Mouse (Mus musculus): ENCODE data around the gene Gm14597.
"Not testable (repeated sequence)": the region's sequence is repeated elsewhere in the genome, so short reads cannot be mapped to it uniquely, and the experiment has no call there.

DNA sequence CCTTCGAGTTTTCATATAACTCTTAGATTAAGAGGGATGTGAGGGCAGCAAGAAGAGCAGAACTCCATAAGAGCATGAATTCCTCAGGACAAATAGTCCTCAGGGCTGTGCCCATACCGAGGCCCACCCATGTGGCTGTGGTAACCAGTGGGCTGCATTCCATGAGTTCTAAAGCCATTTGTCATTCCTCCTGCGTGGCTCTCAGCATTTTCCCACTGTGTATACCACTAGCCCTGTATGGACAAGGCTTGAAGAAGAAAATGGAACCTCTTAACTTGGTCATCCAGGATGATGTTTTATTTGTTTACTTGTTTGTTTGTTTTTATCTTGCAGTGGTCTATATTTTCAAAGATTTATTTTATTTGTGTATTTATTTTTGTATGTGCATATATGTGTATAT is 29.3 kb upstream of the Gm14597 start:
- TF ChIP-seq CTCF (IDR thresholded peaks at IDR 0.05; ENCODE audit: low read depth, low read length); POLR2A (IDR thresholded peaks at IDR 0.05; ENCODE audit: borderline replicate concordance, low read depth, low read length): not testable (repeated sequence)
